8 mouse cellular contexts compared by ENCODE assay signal in genomic region chr13:88822976-88823521, GRCm38 (mm10). TPM values are rescaled to one million over a fixed set of nuclear protein-coding genes. Genes with fewer than 3 reads are reported as not detected.
A peak's percentile ranks its signal among the peaks of the same experiment; 100 is the strongest.
DNase-seq lines count a peak whose midpoint lies in the region; ATAC-seq lines count a peak whose summit lies in the region.
"Had no signal": no experiment of that assay in that cellular context is flagged by ENCODE, and none has a peak within 500 bp of the region (broad histone marks: within the 10 kb centered on the region; RNA-seq: fewer than 3 reads in every experiment).

No protein-coding gene starts in this region.

- no peak for DNase-seq in lung, postnatal 10 days
- DNase-seq in hindbrain, embryonic 11.5 days (ENCODE audit: low spot score), result peak; percentile 47
- peak; percentile 28 for DNase-seq in limb, embryonic 11.5 days (ENCODE audit: low spot score)
- DNase-seq in right cerebral cortex, postnatal 36 days (ENCODE audit: low spot score in 2 of 2), result peak; percentile 37 to 39
- DNase-seq in thymus, adult 18-20 months, result no peak
- no peak for DNase-seq in spleen, postnatal 4 days (ENCODE audit: low spot score in 2 of 2)

- peak overlapping the region; percentile 78 for H3K4me3 ChIP-seq in lung, embryonic 16.5 days (ENCODE audit: low read length)
- peak overlapping the region; percentile 74 for H3K4me3 ChIP-seq in hindbrain, embryonic 11.5 days (ENCODE audit: low read depth, low read length)
- H3K4me3 ChIP-seq in limb, embryonic 11.5 days (ENCODE audit: low read depth, low read length), result peak overlapping the region; percentile 49

- H3K4me1 ChIP-seq in lung, embryonic 16.5 days (replicated peaks; ENCODE audit: control insufficient read depth, insufficient read depth, low read length), result peaks cover 2% of the 10 kb centered on the region; the same call in 1 of the 2 replicates
- H3K4me1 ChIP-seq in hindbrain, embryonic 11.5 days (replicated peaks; ENCODE audit: control insufficient read depth, insufficient read depth, low read length), result no peaks in the 10 kb centered on the region
- no peaks in the 10 kb centered on the region for H3K4me1 ChIP-seq in limb, embryonic 11.5 days (ENCODE audit: control insufficient read depth, insufficient read depth, low read length)

- H3K4me2 ChIP-seq in lung, embryonic 16.5 days (ENCODE audit: low read depth, low read length), result peak overlapping the region; percentile 98
- H3K4me2 ChIP-seq in hindbrain, embryonic 11.5 days (replicated peaks; ENCODE audit: low read depth, low read length), result peak overlapping the region; percentile 95
- peak overlapping the region; percentile 82 for H3K4me2 ChIP-seq in limb, embryonic 11.5 days (ENCODE audit: low read depth, severe bottlenecking)

- WGBS in lung, embryonic 16.5 days, result 21% methylated on average over 10 of the region's 10 CpGs
- WGBS in hindbrain, embryonic 11.5 days, result 7% methylated on average over 10 of the region's 10 CpGs
- 15% methylated on average over 10 of the region's 10 CpGs for WGBS in limb, embryonic 11.5 days

- H3K9ac ChIP-seq in lung, embryonic 16.5 days (ENCODE audit: low read length), result no peak overlapping the region
- peak overlapping the region; percentile 35; the same call in 1 of the 2 replicates for H3K9ac ChIP-seq in hindbrain, embryonic 11.5 days (ENCODE audit: low read depth, low read length)
- no peak overlapping the region for H3K9ac ChIP-seq in limb, embryonic 11.5 days (ENCODE audit: low read length)

- no peak overlapping the region for H3K27ac ChIP-seq in lung, embryonic 16.5 days (ENCODE audit: low read length)
- no peak overlapping the region for H3K27ac ChIP-seq in hindbrain, embryonic 11.5 days (ENCODE audit: low read depth, low read length)
- no peak overlapping the region for H3K27ac ChIP-seq in limb, embryonic 11.5 days (replicated peaks; ENCODE audit: low read depth, low read length)

- peaks cover 5% of the 10 kb centered on the region for H3K27me3 ChIP-seq in lung, embryonic 16.5 days (ENCODE audit: control insufficient read depth, insufficient read depth, low read depth, low read length)
- H3K27me3 ChIP-seq in hindbrain, embryonic 11.5 days (ENCODE audit: control insufficient read depth, insufficient read depth, low read length), result no peaks in the 10 kb centered on the region
- H3K27me3 ChIP-seq in limb, embryonic 11.5 days (ENCODE audit: control insufficient read depth, insufficient read depth, low read length), result no peaks in the 10 kb centered on the region; the same call in 1 of the 2 replicates

- no peak for ATAC-seq in lung, embryonic 16.5 days (ENCODE audit: low read depth)
- peak; percentile 6; the same call in 1 of the 2 replicates for ATAC-seq in hindbrain, embryonic 11.5 days (ENCODE audit: low FRiP score)
- ATAC-seq in limb, embryonic 11.5 days (ENCODE audit: insufficient number of reproducible peaks, low FRiP score, low TSS enrichment, low read depth), result no peak

- H3K9me3 ChIP-seq in lung, embryonic 16.5 days (ENCODE audit: control insufficient read depth, low read length), result no peaks in the 10 kb centered on the region
- H3K9me3 ChIP-seq in hindbrain, embryonic 11.5 days (ENCODE audit: control insufficient read depth, low read length), result no peaks in the 10 kb centered on the region
- H3K9me3 ChIP-seq in limb, embryonic 11.5 days (ENCODE audit: control insufficient read depth, low read length), result no peaks in the 10 kb centered on the region

- H3K36me3 ChIP-seq in lung, embryonic 16.5 days (ENCODE audit: control insufficient read depth, insufficient read depth, low read length), result no peaks in the 10 kb centered on the region
- H3K36me3 ChIP-seq in hindbrain, embryonic 11.5 days (ENCODE audit: control insufficient read depth, insufficient read depth, low read length), result no peaks in the 10 kb centered on the region
- no peaks in the 10 kb centered on the region for H3K36me3 ChIP-seq in limb, embryonic 11.5 days (ENCODE audit: control insufficient read depth, insufficient read depth, low read length)

RNA-seq across cellular contexts. Expression of gene Edil3, which starts 1.8 kb away (rescaled TPM):
- polyA plus RNA-seq in lung, embryonic 16.5 days (2015; fragmentation: Nextera tagmentation; extraction: Ambion mirVana), result 9.4 and 9.7 TPM in 2 replicates
- 35.1 and 37.0 TPM in 2 replicates for polyA plus RNA-seq in hindbrain, embryonic 11.5 days (2014; fragmentation: Nextera tagmentation; extraction: Ambion mirVana)
- polyA plus RNA-seq in limb, embryonic 11.5 days (2014; fragmentation: Nextera tagmentation; extraction: Ambion mirVana), result 5.1 and 5.2 TPM in 2 replicates
- polyA plus RNA-seq: liver, adult 2 months had no signal

Comparison
In these comparisons a context has a peak if more than half of its experiments do, and no peak if none do; other contexts are left out.
1. DNase-seq: peak in hindbrain, embryonic 11.5 days (single experiment), limb, embryonic 11.5 days (single experiment) and right cerebral cortex, postnatal 36 days (2 of 2); none in lung, postnatal 10 days (single experiment), thymus, adult 18-20 months (0 of 2) and spleen, postnatal 4 days (0 of 2).
2. Peak in every context shown above with its lines, with median percentiles within 50 percentile points of each other: H3K4me2 ChIP-seq and H3K4me3 ChIP-seq.